Mouse (Mus musculus): ENCODE measurements around the gene Pdzk1ip1. TPM values are rescaled to one million over a fixed set of nuclear protein-coding genes. Genes with fewer than 3 reads are reported as not detected.

The Pdzk1ip1 gene
- polyA plus RNA-seq, 1 experiment from 2014 or later: 33.8 TPM

DNA sequence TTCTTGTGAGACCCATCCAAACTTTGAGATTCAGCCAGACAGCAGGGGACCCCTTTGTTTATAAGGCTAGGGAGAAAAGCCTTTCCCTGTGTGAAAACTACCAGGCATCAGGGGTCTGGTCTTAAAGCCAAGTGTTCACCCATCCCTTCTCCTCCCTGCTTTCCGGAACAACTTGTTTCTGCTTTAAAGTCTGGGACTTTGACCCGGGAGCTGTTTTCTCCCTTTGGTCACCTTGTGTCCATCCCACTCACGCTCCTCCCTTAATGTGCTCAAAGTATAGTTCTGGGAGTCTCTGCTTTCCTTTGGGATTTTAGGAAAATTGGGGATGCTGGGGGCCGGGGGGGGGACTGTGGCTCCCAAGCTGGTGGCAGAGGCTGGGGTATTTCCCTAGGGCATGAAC is 2.3 kb upstream of the Pdzk1ip1 start:
- peaks cover 24% of the 10 kb centered on the region for H3K4me1 ChIP-seq (replicated peaks; ENCODE audit: control insufficient read depth, insufficient read depth, low read length)
- peak overlapping the region; percentile 67 for H3K27ac ChIP-seq (ENCODE audit: low read length)
- no peaks in the 10 kb centered on the region for H3K36me3 ChIP-seq (ENCODE audit: control insufficient read depth, insufficient read depth, low read length)
- H3K27me3 ChIP-seq (ENCODE audit: control insufficient read depth, insufficient read depth, low read depth, low read length): no peaks in the 10 kb centered on the region
- H3K4me3 ChIP-seq (ENCODE audit: low read length): no peak overlapping the region
- ATAC-seq (ENCODE audit: low read depth): no peak
- no peak overlapping the region for H3K9ac ChIP-seq (ENCODE audit: low read length)
- no peak overlapping the region for H3K4me2 ChIP-seq (ENCODE audit: low read depth, low read length)
- 55% methylated on average over 4 of the region's 4 CpGs for WGBS
- no peaks in the 10 kb centered on the region for H3K9me3 ChIP-seq (ENCODE audit: control insufficient read depth, low read length)

DNA sequence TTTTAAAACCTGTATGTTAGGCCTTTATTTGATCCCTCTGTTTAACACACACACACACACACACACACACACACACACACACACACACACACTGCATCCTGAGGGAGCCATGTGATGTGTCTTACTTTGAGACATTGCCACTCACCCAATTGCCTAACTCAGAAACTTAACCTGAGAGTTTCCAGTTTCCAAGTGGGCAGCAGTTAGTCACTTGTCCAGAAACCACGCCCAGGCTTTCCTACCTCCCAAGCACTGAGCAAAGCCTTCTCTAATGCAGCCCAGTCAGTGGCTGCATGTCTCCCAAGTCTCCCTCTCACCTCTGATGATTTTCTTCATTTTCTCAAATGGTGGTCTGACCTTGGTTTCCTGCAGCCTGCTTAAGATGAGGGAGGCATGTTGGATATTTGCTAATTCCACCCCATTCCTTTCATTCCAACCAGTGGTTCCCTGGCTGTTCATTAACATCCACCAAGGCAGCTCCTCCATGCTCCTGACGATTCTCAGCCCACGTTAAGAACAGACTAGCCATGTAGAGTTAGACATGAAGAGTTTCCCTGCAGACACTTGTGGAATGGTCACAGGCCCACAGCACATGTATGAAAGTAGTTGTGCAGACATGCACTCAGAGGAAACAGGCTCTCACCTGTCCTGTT is 1.6 kb upstream of the Pdzk1ip1 start:
- ATAC-seq (ENCODE audit: low read depth): peak; percentile 26; the same call in 1 of the 2 replicates
- Histone ChIP-seq H3K4me2 (ENCODE audit: low read depth, low read length) (no peak overlapping the region), H3K36me3 (ENCODE audit: control insufficient read depth, insufficient read depth, low read length) (no peaks in the 10 kb centered on the region), H3K27ac (ENCODE audit: low read length) (peak overlapping the region; percentile 67), H3K4me3 (ENCODE audit: low read length) (no peak overlapping the region), H3K9me3 (ENCODE audit: control insufficient read depth, low read length) (no peaks in the 10 kb centered on the region), H3K27me3 (ENCODE audit: control insufficient read depth, insufficient read depth, low read depth, low read length) (no peaks in the 10 kb centered on the region), H3K9ac (ENCODE audit: low read length) (no peak overlapping the region), H3K4me1 (replicated peaks; ENCODE audit: control insufficient read depth, insufficient read depth, low read length) (peaks cover 24% of the 10 kb centered on the region)
- WGBS: 36% methylated on average over 3 of the region's 3 CpGs

DNA sequence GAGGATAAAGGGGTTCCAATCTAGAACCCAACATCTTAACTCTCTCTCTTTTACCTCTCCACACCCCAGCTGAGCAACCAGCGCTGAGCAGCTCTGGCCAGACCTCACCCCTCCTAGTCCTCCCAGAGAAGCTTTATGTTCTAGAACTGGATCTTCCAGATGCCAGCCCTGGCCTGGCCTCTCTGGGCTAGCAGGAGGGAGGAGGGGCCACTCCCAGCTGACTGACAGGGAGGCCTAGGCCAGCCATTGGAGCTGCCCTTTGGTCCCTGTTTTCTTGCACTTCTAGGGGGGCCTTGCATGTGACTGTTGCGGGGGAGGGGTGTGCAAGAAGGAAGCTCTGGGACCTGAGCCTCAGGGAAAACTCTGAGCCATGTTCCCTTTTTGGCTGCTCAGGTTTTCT is 2.1 kb downstream of the Pdzk1ip1 start:
- Histone ChIP-seq H3K4me2 (ENCODE audit: low read depth, low read length) (no peak overlapping the region), H3K27ac (ENCODE audit: low read length) (no peak overlapping the region), H3K27me3 (ENCODE audit: control insufficient read depth, insufficient read depth, low read depth, low read length) (no peaks in the 10 kb centered on the region; the same call in 1 of the 2 replicates)

DNA sequence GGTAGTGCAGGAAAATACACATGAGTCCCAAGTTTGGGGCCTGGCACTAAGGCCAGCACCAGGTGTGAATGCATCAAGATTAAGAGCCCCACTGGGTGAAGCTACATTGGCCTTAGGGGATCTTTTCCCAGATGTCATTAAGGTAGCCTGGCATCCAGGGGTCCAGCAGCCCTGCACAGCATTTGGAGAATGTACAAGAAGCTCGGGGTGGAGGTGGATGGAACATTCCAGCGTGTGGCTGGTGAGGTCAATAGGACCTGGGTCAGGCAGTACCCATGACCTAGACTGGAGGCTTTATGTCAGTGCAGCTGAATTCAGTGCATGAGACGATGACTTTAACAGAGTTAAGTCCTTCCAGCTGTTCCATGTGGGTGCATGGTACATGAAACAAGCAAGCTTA is 3.3 kb downstream of the Pdzk1ip1 start:
- no peak overlapping the region for H3K27ac ChIP-seq (ENCODE audit: low read length)
- no peak for ATAC-seq (ENCODE audit: low read depth)
- H3K4me1 ChIP-seq (replicated peaks; ENCODE audit: control insufficient read depth, insufficient read depth, low read length): peaks cover 17% of the 10 kb centered on the region
- H3K4me2 ChIP-seq (ENCODE audit: low read depth, low read length): no peak overlapping the region
- H3K9ac ChIP-seq (ENCODE audit: low read length): no peak overlapping the region
- no peaks in the 10 kb centered on the region; the same call in 1 of the 2 replicates for H3K27me3 ChIP-seq (ENCODE audit: control insufficient read depth, insufficient read depth, low read depth, low read length)
- no peaks in the 10 kb centered on the region for H3K36me3 ChIP-seq (ENCODE audit: control insufficient read depth, insufficient read depth, low read length)
- WGBS: 72% methylated on average over 3 of the region's 3 CpGs
- no peaks in the 10 kb centered on the region for H3K9me3 ChIP-seq (ENCODE audit: control insufficient read depth, low read length)
- H3K4me3 ChIP-seq (ENCODE audit: low read length): no peak overlapping the region

More for the DNA sequence above, 2.1 kb downstream of the Pdzk1ip1 start:
- Histone ChIP-seq H3K36me3 (ENCODE audit: control insufficient read depth, insufficient read depth, low read length) (no peaks in the 10 kb centered on the region), H3K9ac (ENCODE audit: low read length) (no peak overlapping the region), H3K4me3 (ENCODE audit: low read length) (no peak overlapping the region), H3K9me3 (ENCODE audit: control insufficient read depth, low read length) (no peaks in the 10 kb centered on the region), H3K4me1 (replicated peaks; ENCODE audit: control insufficient read depth, insufficient read depth, low read length) (peaks cover 17% of the 10 kb centered on the region)
- 54% methylated on average over 2 of the region's 2 CpGs for WGBS
- 0 out of 2 replicates have a peak, but pooled peaks have one; percentile 10 for ATAC-seq (ENCODE audit: low read depth)

DNA sequence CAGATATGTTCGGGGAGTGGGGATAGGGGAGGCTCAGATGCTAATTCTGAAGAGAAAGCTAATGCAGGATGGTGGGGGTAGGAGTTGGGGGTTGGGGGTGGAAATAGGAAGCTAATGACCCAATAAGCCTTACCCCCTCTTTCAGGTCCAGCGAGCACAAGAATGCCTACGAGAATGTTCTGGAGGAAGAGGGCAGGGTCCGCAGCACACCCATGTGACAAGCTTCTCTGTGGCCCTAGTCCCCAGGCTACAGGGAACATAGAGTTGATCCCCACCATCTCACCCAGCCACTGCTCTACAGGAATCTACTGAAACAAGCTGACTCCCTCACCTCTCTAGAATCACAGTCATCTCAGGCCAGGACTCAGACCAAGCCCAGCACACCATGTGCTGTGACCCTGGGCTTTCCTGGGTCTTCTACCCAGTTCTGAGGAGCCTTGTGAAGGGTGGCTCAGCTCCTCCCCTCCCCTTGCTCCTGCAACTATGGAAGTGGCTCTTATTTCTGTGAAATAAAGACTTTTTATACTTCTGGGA is 4.9 kb downstream of the Pdzk1ip1 start:
- Histone ChIP-seq H3K27ac (ENCODE audit: low read length) (no peak overlapping the region), H3K27me3 (ENCODE audit: control insufficient read depth, insufficient read depth, low read depth, low read length) (no peaks in the 10 kb centered on the region; the same call in 1 of the 2 replicates), H3K4me1 (replicated peaks; ENCODE audit: control insufficient read depth, insufficient read depth, low read length) (peaks cover 11% of the 10 kb centered on the region), H3K9me3 (ENCODE audit: control insufficient read depth, low read length) (no peaks in the 10 kb centered on the region), H3K9ac (ENCODE audit: low read length) (no peak overlapping the region), H3K36me3 (ENCODE audit: control insufficient read depth, insufficient read depth, low read length) (no peaks in the 10 kb centered on the region), H3K4me3 (ENCODE audit: low read length) (no peak overlapping the region), H3K4me2 (ENCODE audit: low read depth, low read length) (no peak overlapping the region)
- ATAC-seq (ENCODE audit: low read depth): no peak
- WGBS: 87% methylated on average over 4 of the region's 4 CpGs

DNA sequence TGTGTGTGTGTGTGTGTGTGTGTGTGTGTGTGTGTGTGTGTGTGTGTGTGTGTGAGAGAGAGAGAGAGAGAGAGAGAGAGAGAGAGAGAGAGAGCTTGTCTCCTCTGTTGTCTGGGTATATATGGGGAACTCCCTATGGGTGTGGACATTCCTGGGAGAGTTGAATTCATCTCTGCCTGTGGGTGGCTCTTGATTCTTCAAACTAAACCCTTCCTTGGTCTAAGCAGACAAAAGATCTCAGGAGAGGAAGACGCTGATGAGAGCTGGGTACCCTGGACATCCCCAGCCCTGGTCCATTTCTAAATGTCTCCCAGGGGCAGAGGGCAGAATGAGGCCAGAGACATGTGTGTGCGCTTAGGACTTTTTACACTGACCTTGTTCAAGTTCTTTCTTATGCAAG is 5.5 kb downstream of the Pdzk1ip1 start:
- no peaks in the 10 kb centered on the region for H3K36me3 ChIP-seq (ENCODE audit: control insufficient read depth, insufficient read depth, low read length)
- H3K27ac ChIP-seq (ENCODE audit: low read length): no peak overlapping the region
- ATAC-seq (ENCODE audit: low read depth): no peak
- no peak overlapping the region for H3K4me2 ChIP-seq (ENCODE audit: low read depth, low read length)
- no peak overlapping the region for H3K4me3 ChIP-seq (ENCODE audit: low read length)
- H3K9me3 ChIP-seq (ENCODE audit: control insufficient read depth, low read length): no peaks in the 10 kb centered on the region
- H3K27me3 ChIP-seq (ENCODE audit: control insufficient read depth, insufficient read depth, low read depth, low read length): no peaks in the 10 kb centered on the region; the same call in 1 of the 2 replicates
- 82% methylated on average over 2 of the region's 2 CpGs for WGBS
- peaks cover 10% of the 10 kb centered on the region for H3K4me1 ChIP-seq (replicated peaks; ENCODE audit: control insufficient read depth, insufficient read depth, low read length)
- no peak overlapping the region for H3K9ac ChIP-seq (ENCODE audit: low read length)

DNA sequence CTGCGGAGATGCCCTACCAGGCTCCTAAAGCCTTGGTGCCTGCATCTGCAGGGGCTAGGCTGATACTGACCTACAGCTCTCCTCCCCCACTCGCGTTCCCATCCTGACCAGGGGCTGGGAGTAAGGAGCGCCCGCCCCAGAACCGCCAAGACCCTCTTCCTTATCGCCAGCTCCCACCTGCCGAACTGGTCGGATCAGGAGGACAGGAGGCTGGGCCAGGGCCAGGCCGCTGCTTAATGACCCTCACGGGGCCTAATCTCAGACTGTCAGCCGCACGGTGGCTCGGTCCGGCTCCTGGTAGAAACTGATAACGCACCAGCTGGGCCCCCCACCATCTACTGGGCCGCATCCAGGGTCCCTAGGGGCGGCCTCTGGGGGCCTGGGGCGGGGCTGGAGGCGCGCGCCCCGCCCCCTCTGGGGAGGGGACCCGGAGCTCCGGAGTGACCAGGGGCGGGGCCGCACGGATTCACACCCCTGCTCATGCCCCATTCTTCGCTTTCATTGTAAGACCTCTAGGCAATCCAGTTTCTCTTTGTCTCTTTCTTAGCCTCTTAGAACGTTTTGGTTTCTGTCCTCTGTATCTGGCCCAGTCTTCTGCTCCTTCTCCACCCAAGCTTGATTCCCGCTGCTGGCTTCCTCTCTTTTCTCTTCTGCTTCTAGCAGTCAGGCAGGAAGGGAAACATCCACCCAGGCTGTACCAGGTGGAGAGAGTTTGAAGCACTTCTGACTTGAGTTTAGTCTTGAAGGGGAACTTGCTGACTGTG is 7.3 kb downstream of the Pdzk1ip1 start:
- H3K4me1 ChIP-seq (replicated peaks; ENCODE audit: control insufficient read depth, insufficient read depth, low read length): peaks cover 8% of the 10 kb centered on the region
- H3K36me3 ChIP-seq (ENCODE audit: control insufficient read depth, insufficient read depth, low read length): no peaks in the 10 kb centered on the region
- H3K9me3 ChIP-seq (ENCODE audit: control insufficient read depth, low read length): no peaks in the 10 kb centered on the region
- H3K27ac ChIP-seq (ENCODE audit: low read length): peak overlapping the region; percentile 78
- peak overlapping the region; percentile 52 for H3K4me3 ChIP-seq (ENCODE audit: low read length)
- WGBS: under 1% methylated on average over 26 of the region's 31 CpGs
- peak overlapping the region; percentile 77 for H3K4me2 ChIP-seq (ENCODE audit: low read depth, low read length)
- H3K27me3 ChIP-seq (ENCODE audit: control insufficient read depth, insufficient read depth, low read depth, low read length): no peaks in the 10 kb centered on the region; the same call in 1 of the 2 replicates
- peak; percentile 81 for ATAC-seq (ENCODE audit: low read depth)
- H3K9ac ChIP-seq (ENCODE audit: low read length): peak overlapping the region; percentile 64

DNA sequence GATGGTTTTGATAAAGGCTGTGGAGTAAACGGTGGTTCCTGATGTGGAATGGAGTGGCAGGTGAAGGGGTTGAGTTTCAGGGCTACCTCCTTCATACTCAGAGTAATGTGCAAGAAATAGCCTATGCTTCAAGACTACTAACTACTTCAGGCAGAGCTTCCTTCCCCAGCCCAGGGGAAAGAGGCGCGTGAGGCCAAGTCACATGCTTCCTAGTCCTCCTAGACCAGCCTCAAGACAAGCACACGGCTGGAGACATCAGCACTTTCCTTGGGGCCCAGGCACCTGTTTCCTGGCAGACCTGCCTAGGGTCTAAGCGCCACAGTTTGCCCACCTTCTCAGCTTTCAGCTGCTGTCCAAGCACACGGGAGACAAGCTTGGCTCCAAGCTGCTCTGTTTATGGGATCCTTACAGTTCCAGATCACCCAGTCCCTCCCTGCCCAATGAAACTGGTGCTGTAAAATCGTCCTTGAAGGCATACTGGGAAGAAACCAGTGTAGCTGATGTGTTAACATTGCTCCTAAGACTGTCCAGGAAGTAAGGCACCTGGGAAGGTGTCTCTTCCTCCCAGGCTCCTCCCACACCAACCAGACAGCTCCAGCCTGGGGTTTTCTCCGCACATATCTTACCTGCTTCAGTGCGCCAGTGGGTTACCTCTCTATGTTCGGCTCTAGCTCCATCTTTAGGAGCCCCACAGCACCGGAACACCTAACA is 8.1 kb downstream of the Pdzk1ip1 start:
- Histone ChIP-seq H3K36me3 (ENCODE audit: control insufficient read depth, insufficient read depth, low read length) (no peaks in the 10 kb centered on the region), H3K27me3 (ENCODE audit: control insufficient read depth, insufficient read depth, low read depth, low read length) (no peaks in the 10 kb centered on the region; the same call in 1 of the 2 replicates), H3K4me2 (ENCODE audit: low read depth, low read length) (peak overlapping the region; percentile 77), H3K9me3 (ENCODE audit: control insufficient read depth, low read length) (no peaks in the 10 kb centered on the region), H3K4me1 (replicated peaks; ENCODE audit: control insufficient read depth, insufficient read depth, low read length) (peaks cover 8% of the 10 kb centered on the region), H3K27ac (ENCODE audit: low read length) (peak overlapping the region; percentile 78), H3K9ac (ENCODE audit: low read length) (no peak overlapping the region), H3K4me3 (ENCODE audit: low read length) (peak overlapping the region; percentile 52)
- peak; percentile 39 for ATAC-seq (ENCODE audit: low read depth)
- WGBS: 10% methylated on average over 11 of the region's 11 CpGs

DNA sequence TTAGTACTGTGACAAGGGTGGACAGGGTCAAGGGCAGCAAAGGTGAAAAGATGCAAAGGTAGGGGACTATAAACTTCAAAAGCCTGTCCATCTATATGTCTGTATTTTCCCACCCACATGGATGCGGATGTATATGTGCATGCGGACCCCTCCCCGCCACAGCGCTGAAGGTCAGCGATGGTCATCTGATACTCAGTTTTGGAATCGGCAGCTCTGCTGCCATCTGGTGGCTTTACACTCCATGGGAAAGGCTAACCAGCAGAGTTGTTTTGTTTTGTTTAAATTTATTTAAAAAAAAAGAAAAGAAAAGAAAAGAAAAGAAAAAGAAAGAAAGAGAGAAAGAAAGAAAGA is 8.6 kb downstream of the Pdzk1ip1 start:
- Histone ChIP-seq H3K4me2 (ENCODE audit: low read depth, low read length) (peak overlapping the region; percentile 77), H3K36me3 (ENCODE audit: control insufficient read depth, insufficient read depth, low read length) (no peaks in the 10 kb centered on the region), H3K9ac (ENCODE audit: low read length) (no peak overlapping the region), H3K4me1 (replicated peaks; ENCODE audit: control insufficient read depth, insufficient read depth, low read length) (peaks cover 8% of the 10 kb centered on the region), H3K4me3 (ENCODE audit: low read length) (peak overlapping the region; percentile 12; the same call in 1 of the 2 replicates), H3K9me3 (ENCODE audit: control insufficient read depth, low read length) (no peaks in the 10 kb centered on the region), H3K27me3 (ENCODE audit: control insufficient read depth, insufficient read depth, low read depth, low read length) (no peaks in the 10 kb centered on the region; the same call in 1 of the 2 replicates), H3K27ac (ENCODE audit: low read length) (no peak overlapping the region)
- ATAC-seq (ENCODE audit: low read depth): no peak
- WGBS: 0% methylated on average over 6 of the region's 6 CpGs
